Mouse (Mus musculus): ENCODE results near the gene Hectd3. TPM values are rescaled to one million over a fixed set of nuclear protein-coding genes. Genes with fewer than 3 reads are reported as not detected.

Gene Hectd3
- 10 to 100 TPM; 11.5 to 19.0 (median 14.5) TPM for total RNA-seq (2022)

GRCm38 (mm10) chr4:116995131-116995797 lies at the start of gene Hectd3:
Gene Hectd3, plus strand, starts transcription at chr4:116995317.
- peak in 1 of 2 experiments; percentile 40 for DNase-seq (ENCODE audit: low spot score in 2 of 2)

- DNase-seq (ENCODE audit: low spot score in 2 of 2): no peak
Measured at GRCm38 (mm10) chr4:116951642-116952041, 43.5 kb upstream of the Hectd3 start.

DNA sequence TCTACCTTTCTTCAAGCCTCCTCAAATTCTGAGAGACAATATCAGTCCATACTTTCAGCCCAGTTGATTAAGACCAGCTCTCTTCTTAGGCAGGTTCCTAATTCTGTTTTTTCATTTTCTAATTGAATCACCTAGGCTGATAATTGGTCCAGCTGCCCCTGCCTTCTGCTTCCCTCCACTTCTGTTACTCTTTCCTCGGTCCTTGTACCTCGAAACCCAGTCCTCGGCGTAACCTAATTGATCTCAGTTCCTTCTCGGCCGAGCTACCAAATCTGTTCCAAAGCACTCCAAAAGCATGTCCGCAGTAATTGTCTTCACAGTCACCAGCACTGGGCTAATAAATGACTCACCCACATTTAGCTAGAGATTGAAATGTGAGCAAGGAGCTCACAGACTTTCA lies 40.2 kb upstream of the Hectd3 start:
- DNase-seq (ENCODE audit: low spot score in 2 of 2): no peak

- no peak for DNase-seq (ENCODE audit: low spot score in 2 of 2)
Measured at GRCm38 (mm10) chr4:116976503-116976902, 18.6 kb upstream of the Hectd3 start.

- no peak for DNase-seq (ENCODE audit: low spot score in 2 of 2)
Measured at GRCm38 (mm10) chr4:116985681-116986080, 9.4 kb upstream of the Hectd3 start.

DNA sequence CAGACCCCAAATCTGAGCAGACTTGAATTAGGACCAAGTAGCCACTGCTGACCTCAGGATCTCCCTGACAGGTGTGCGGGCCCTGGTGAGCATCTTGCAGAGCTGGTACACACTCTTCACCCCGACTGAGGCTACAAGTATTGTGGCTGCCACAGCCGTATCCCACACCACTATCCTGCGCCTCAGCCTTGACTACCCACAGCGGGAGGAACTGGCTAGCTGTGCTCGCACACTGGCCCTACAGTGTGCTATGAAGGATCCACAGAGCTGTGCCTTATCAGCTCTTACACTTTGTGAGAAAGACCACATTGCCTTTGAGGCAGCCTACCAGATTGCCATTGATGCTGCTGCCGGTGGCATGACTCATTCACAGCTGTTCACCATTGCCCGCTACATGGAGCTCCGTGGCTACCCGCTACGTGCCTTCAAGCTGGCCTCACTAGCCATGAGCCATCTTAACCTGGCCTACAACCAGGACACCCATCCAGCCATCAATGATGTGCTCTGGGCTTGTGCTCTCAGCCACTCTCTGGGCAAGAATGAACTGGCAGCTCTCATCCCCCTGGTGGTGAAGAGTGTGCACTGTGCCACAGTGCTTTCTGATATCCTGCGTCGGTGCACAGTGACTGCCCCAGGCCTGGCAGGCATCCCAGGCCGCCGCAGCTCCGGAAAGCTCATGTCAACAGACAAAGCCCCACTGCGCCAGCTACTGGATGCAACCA lies 8.6 kb upstream of the Hectd3 start:
- DNase-seq (ENCODE audit: low spot score in 2 of 2): peak in 1 of 2 experiments; percentile 42

DNA sequence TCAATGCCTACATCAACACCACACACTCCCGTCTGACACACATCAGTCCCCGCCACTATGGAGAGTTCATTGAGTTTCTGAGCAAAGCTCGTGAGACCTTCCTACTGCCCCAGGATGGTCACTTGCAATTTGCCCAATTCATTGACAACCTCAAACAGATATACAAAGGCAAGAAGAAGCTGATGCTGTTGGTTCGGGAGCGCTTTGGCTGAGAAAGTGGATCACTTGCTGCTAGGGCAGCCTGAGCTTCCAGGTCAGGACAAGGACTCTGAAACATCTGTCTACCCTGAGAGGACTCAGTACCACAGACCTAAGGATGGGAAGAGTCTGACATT lies 8.0 kb upstream of the Hectd3 start:
- no peak for DNase-seq (ENCODE audit: low spot score in 2 of 2)

DNA sequence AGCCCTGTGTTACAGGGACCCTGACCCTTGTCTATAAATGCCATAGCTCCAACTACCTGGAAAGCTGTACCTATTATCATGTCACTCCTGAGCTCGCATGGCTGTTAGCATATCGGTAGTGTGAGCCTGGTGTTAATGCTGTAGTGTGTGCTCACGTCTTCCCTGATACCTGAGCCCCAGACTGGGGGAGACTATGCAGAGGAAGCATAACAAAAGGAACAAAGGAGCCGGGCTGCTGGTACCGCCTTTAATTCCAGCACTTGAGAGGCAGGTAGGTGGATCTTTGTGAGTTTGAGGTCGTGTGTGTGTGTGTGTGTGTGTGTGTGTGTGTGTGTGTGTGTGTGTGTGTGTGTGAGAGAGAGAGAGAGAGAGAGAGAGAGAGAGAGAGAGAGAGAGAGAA lies 5.4 kb upstream of the Hectd3 start:
- DNase-seq (ENCODE audit: low spot score in 2 of 2): no peak

GRCm38 (mm10) chr4:116991366-116991765 lies 3.8 kb upstream of the Hectd3 start:
- peak; percentile 76 for DNase-seq (ENCODE audit: low spot score in 2 of 2)

- peak; percentile 93 to 94 for DNase-seq (ENCODE audit: low spot score in 2 of 2)
Measured at GRCm38 (mm10) chr4:116993672-116994621, 1.2 kb upstream of the Hectd3 start, which contains the start of gene Urod. Gene Urod, minus strand, starts transcription at chr4:116994413.

DNA sequence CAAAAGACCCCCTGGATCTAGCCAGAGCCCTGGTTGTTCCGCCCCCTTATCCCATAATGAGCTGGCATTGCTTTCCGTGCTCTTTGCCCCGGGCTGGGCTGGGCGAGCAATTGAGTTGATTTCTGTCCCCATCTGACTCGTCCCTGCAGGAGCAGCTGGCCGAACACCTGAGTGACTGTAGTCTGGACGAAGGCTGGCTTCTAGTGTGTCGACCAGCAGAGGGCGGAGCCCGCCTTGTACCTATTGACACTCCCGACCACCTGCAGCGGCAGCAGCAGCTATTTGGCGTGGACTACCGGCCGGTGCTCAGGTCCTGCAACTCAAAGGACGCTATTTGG lies 650 bp downstream of the Hectd3 start:
- peak in 1 of 2 experiments; percentile 34 for DNase-seq (ENCODE audit: low spot score in 2 of 2)

DNA sequence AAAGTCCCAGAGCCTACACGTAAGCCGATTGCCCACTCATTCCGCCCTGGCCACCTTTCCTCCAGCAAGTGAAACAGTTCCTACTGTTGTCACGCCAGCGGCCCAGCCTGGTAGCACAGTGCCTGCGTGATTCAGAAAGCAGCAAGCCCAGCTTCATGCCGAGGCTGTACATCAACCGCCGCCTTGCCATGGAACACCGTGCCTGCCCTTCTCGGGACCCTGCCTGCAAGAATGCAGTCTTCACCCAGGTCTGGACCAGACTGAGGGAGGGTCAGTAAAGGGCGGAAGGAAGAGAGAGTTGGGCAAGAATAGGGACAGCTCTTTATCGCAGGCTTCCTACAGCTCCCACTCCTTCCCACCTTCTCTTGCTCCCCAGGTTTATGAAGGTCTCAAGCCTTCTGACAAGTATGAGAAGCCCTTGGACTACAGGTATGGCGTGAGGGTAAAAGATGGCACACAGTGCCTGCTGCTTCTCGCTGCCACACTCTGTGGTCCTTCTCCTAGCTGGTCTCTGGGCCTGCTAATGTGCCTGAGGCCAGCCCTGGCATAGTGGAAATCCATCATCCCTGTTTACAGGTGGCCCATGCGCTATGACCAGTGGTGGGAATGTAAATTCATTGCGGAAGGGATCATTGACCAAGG lies 4.5 kb downstream of the Hectd3 start:
- DNase-seq (ENCODE audit: low spot score in 2 of 2): no peak

GRCm38 (mm10) chr4:117001957-117002356 lies 6.8 kb downstream of the Hectd3 start:
- DNase-seq (ENCODE audit: low spot score in 2 of 2): no peak

DNA sequence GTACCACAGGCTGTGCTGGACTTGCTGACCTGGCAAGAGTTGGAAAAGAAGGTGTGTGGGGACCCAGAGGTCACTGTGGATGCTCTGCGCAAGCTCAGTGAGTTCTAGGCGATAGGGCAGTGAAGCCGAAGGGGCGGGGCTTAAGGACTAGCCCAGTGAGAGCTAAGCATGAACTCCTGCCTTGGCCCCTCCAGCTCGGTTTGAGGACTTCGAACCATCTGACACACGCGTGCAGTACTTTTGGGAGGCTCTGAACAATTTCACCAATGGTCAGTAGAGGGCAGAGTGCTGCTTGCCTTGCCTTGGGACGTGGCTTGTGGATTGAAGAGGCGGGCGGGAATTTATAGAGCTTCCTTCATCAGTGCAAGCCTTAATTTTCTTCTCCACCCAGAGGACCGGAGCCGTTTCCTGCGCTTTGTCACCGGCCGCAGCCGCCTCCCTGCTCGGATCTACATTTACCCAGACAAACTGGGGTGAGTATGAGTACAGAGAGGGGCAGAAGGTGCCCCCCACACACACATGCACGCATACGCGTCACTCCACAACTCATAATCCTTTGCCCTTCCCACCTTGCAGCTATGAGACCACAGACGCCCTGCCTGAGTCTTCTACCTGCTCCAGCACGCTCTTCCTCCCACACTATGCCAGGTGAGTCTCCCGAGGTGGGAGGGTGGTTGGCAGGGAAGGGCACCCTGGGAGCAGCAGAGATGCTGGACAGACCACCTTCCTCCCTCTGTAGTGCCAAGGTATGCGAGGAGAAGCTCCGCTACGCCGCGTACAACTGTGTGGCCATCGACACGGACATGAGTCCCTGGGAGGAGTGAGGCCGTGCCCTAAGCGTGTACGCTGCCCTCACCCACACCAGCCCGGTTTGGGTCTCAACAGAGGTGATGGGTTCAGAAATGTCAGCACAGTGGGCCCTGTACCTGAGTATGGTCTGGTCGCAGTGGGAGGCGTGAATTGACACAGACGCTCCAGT lies 7.7 kb downstream of the Hectd3 start:
- peak in 1 of 2 experiments; percentile 40 for DNase-seq (ENCODE audit: low spot score in 2 of 2)

GRCm38 (mm10) chr4:117004649-117005048 lies 9.5 kb downstream of the Hectd3 start:
- no peak for DNase-seq (ENCODE audit: low spot score in 2 of 2)

DNA sequence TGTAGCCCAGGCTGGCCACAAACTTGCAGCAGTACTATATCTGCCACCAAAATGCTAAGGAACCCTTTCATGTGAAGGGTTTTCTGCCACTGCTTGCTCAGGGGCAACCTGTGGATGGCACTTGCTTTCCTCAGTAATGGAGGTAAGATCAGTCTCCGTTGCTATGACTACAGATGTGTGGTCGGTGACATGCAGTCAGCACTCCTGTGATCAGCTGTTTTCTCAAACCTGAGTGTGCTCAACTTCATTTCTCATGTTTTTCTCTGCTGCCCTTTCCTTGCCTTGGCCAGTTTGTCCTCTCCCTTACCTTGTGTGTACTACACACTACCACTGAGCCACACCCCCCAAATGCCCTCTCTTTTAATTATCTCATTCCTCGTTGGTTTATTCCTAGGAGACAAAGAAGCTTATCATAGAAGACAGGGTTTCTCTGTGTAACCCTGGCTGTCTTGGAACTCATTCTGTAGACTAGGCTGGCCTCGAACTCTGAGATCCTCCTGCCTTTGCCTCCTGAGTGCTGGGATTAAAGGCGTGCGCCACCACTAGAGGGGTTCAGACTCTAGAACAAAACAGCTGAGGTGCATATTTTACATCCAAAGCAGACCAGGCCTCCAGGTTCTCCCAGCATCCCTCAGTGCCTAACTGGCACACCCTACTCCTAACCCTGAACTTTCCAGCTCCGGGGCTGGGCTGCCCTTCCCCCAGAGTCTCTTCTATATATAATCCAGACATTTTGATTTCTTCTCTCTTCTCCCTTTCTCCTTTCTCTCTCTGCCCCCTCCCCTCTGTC lies 10.7 kb downstream of the Hectd3 start:
- DNase-seq (ENCODE audit: low spot score in 2 of 2): no peak

DNA sequence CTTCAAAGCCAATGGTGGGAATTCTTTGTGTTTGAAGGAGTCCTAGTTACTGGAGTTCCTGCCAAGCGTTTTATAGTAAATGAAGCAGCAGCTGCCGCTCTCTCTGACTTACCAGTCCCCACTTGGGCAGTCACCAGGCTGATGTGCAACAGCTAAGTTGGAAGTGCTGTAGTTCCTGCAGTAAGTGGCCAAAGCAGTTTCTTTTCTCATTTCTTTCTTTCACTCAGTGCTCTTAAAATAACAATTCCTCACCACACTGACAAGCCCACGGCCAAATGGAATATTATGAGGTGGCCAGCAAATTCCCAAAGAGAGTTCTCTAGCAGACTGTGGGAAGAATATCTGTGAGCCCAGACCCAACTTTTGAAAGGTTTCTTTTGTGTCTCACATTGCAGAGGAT lies 11.9 kb downstream of the Hectd3 start:
- DNase-seq (ENCODE audit: low spot score in 2 of 2): no peak

GRCm38 (mm10) chr4:117010231-117010630 lies 15.1 kb downstream of the Hectd3 start:
- DNase-seq (ENCODE audit: low spot score in 2 of 2): no peak

GRCm38 (mm10) chr4:117013596-117013995 lies 18.5 kb downstream of the Hectd3 start:
- DNase-seq (ENCODE audit: low spot score in 2 of 2): no peak
